Mouse (Mus musculus): ENCODE measurements around the gene Hpf1.

Gene Hpf1

GRCm38 (mm10) chr8:60895878-60896277 lies 5.7 kb downstream of the Hpf1 start:
- no peak for DNase-seq (ENCODE audit: low spot score)

DNA sequence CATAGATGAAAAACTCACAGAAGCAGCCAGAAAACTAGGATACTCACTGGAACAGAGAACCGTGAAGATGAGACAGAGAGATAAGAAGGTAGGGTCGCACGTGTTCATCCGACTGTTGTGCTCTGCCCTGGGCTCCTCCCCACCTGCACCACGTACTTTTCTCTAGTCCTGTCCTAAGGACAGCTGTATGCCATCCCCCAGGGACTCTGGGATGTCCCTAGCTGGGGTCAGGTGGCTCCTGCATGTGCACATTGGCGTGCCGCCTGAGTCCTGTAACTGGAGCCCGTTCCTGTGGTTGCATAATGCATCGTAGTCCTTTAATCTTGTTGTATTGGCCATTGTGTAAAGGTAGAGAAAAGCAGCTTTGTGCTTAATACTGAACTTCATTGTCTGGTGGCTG lies 9.9 kb downstream of the Hpf1 start:
- no peak for DNase-seq (ENCODE audit: low spot score)

- no peak for DNase-seq (ENCODE audit: low spot score)
Measured at GRCm38 (mm10) chr8:60912081-60912480, 21.9 kb downstream of the Hpf1 start.

- no peak for DNase-seq (ENCODE audit: low spot score)
Measured at GRCm38 (mm10) chr8:60912554-60912953, 22.3 kb downstream of the Hpf1 start.

GRCm38 (mm10) chr8:60919069-60919468 lies 28.9 kb downstream of the Hpf1 start:
- DNase-seq (ENCODE audit: low spot score), result no peak

DNA sequence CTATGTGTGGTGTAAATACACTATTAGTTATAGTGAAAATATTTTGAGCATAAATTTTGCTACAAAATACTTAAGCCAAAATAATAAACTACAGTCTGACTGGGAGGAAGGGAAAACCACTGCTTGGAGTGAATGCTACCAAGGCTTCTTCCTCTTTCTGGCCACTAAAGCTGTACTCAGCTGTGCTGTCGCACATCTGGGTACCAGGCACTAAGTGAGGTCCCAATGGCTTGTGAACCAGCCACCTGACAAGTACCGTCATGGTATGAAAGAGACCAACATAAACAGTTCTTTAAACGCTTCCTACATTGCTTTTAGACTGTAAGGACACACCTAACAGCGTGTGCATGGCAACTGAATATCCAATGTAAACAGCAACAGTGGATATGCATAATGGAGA lies 30.0 kb downstream of the Hpf1 start:
- DNase-seq (ENCODE audit: low spot score), result no peak

DNA sequence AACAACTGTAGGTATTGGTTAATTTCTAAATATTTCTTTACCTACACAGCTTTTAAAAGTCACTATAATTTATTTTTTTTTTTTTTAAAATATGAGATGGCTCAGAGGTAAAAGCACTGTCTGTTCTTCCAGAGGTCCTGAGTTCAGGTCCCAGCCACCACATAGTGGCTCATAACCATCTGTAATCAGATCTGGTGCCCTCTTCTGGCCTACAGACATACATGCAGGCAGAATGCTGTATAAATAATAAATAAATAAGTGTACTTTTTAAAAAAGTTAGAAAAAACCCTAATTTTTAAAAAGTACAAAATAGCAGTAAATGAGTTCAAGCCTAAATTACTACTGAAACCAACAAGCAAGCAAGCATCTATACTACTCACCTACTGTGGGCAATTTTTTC lies 43.4 kb downstream of the Hpf1 start:
- no peak for DNase-seq (ENCODE audit: low spot score)

DNA sequence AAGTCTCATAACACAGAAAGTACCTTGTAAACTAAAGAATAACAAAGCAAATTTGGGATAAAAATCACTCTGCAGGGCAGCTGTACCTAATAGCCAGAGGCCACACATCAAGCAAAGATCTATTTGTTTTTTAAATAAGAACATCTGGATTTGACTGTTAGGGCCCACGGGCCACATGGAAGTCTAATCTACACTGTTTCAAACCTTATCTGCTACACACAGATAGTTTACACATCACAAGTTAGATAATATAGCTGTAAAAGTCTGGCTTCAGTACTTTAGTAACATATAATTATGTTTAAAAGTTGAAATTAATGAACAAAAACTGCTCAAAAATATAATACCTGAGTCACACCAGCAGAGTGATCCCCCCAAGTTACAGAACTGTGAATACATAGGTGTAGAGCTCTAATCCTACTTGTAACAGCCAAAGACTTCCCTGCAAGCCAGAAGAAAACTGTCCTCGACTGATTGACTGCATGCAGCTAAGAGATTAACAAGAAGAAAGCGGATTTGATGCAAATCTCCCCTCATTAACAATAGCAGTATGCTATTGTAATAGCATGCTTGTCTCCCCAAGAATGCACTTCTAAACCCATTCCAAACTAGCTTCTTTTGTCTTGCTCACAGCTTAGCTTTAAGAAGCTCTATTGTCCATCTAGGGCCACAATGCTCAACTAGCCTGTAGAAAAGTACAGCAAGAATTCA lies 48.7 kb downstream of the Hpf1 start:
- DNase-seq (ENCODE audit: low spot score), result no peak

DNA sequence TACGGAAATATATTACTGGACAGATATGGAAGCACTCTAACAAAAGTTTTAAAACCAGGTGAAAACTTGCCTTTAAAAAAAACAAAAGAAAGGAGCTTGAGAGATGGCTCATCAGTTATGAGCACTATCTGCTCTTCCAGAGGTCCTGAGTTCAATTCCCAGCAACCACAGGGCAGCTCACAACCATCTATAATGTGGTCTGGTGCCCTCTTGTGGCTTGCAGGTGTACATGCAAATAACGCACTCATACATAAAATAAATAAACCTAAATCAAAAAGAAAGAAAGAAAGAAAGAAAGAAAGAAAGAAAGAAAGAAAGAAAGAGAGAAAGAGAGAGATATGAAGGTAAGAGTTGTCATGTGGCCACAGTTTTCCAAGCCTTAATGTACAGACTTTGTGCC lies 52.6 kb downstream of the Hpf1 start:
- no peak for DNase-seq (ENCODE audit: low spot score)

DNA sequence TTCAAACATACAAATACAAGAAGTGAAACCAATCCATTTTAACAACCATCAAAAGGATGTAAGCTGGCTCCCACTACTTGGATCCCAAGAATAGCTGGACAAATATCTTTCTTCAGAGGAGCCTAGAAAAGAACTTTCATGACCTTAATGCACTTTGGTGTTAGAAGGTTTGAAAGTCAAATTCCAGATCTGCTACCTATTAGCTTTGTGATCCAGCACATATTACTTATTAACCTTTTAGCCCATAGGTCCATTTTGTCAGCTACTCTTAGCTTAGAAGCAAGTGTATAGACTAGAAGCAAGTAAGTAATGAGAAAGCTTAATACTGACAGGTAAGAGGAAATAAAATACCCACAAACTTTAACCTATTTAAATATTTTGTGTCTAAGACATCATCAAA lies 57.3 kb downstream of the Hpf1 start:
- no peak for DNase-seq (ENCODE audit: low spot score)

DNA sequence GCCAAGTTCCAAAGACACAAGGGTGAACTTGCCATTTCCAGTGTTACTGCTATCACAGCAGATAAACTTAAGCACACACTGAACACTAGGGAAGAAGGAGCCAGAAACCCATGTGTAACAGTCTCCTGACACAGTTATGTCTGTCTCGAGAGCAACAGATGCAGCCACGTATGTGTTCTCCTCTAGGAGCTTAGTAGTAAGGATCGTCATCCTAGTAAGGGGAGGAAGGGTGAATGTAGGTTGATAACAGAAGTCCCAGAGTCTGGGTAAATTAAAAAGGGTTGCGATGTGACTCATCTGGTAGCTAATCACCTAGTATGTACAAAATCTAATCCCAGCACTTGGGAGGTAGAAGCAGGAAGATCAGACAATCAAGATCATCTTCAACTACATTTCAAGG lies 59.6 kb downstream of the Hpf1 start:
- no peak for DNase-seq (ENCODE audit: low spot score)

DNA sequence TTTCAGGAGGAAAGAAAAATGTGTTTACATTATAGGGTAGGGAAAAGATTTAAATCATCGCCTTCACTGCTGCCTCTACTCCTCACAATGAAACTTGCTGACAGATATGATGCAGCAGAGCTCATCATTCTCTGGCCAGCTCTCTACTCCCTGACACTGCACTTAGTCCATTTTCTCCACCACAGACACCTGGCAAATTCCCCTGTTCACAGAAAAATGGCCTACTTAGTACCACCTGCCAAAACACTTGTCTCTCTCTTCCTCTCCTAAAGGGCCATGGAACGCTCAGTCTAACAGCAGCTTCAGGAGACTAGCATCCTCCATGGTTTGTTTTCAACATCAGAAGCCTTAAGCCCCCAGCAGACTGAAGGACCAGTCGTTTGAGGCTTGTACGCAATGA lies 61.1 kb downstream of the Hpf1 start:
- DNase-seq (ENCODE audit: low spot score), result no peak

- no peak for DNase-seq (ENCODE audit: low spot score)
Measured at GRCm38 (mm10) chr8:60951757-60952156, 61.5 kb downstream of the Hpf1 start.

GRCm38 (mm10) chr8:60952803-60953202 lies 62.6 kb downstream of the Hpf1 start:
- no peak for DNase-seq (ENCODE audit: low spot score)

GRCm38 (mm10) chr8:60954281-60955014 lies 64.2 kb downstream of the Hpf1 start:
- peak; percentile 79 for DNase-seq (ENCODE audit: low spot score)

DNA sequence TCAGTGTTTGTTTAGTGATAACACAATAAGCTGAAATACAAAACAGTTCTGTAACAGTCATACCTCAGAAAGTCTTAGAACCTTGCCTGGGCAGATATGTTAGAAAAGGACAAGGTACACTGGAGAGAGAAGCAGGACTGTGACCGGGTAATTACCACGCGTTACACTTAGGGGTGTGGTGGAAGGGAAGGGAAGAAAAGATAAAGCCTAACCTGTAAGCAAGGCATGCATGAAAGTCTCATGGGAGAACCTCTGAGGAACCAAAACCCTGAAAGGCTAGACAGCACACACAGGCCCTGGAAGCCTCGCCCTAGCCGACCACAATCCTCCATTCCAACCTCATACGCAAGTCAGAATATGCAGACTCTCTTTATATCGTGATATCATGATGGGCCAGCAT lies 66.6 kb downstream of the Hpf1 start:
- no peak for DNase-seq (ENCODE audit: low spot score)
